Mouse (Mus musculus): ENCODE data around the gene Als2. TPM values are rescaled to one million over a fixed set of nuclear protein-coding genes. Genes with fewer than 3 reads are reported as not detected.

Als2 gene
- polyA plus RNA-seq, 1 experiment from 2014 or later = 2.6 TPM

DNA sequence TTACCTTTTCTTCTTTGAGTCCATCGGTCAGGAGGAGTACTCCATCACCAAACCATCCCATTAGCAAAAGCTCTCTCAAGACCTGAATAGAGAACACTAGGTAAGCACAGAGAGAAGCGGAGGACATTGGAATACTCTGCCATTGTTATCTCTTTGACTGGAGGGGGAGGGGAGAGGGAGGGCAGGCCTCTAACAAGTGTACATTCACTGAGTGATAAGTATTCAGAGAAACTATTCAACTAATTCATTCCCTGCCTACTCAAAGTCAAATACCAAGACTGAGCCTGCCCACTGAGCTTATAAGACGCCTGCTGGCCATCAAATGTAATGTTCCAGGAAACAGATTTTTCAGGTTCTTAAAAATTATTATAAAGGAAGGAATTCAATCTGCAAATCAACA lies 16.7 kb downstream of the Als2 start:
- no peak for ATAC-seq
- no peaks in the 10 kb centered on the region for H3K27me3 ChIP-seq (replicated peaks; ENCODE audit: control insufficient read depth, insufficient read depth, low read length)
- WGBS = 84% methylated on average over 3 of the region's 3 CpGs
- no peak overlapping the region for H3K9ac ChIP-seq (ENCODE audit: low read depth, low read length)
- peak; percentile 14; the same call in 1 of the 2 replicates for TF ChIP-seq CTCF (IDR thresholded peaks at IDR 0.05; ENCODE audit: low read depth)
- H3K27ac ChIP-seq (ENCODE audit: low read depth, low read length) = no peak overlapping the region
- no peaks in the 10 kb centered on the region for H3K4me1 ChIP-seq (replicated peaks; ENCODE audit: control insufficient read depth, insufficient read depth, low read length)
- H3K4me2 ChIP-seq (replicated peaks; ENCODE audit: low read depth) = no peak overlapping the region
- no peak overlapping the region for H3K4me3 ChIP-seq (ENCODE audit: low read depth, low read length)
- peaks cover 5% of the 10 kb centered on the region; the same call in 1 of the 2 replicates for H3K36me3 ChIP-seq (ENCODE audit: control insufficient read depth, insufficient read depth)
- no peaks in the 10 kb centered on the region for H3K9me3 ChIP-seq (ENCODE audit: control insufficient read depth)

DNA sequence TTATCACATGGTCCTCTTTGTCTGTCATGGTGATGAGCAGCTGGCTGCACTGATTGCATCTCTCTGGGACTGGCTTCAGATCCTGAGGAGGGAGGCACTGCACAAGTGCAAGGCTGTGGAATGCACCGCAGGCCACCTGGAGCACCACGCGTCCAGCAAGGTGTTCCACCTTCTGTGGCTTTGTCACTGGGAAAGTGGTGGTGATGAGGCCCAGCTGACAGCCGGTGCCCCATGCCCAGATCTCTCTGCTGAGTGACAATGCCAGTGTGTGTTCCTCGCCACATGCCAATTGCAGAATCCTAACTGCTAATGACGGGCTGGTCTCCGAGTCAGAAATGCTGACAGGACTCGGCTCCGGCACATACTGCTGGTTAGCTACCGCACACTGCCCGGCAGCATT lies 21.6 kb downstream of the Als2 start:
- Histone ChIP-seq H3K27me3 (replicated peaks; ENCODE audit: control insufficient read depth, insufficient read depth, low read length) (no peaks in the 10 kb centered on the region), H3K4me3 (ENCODE audit: low read depth, low read length) (no peak overlapping the region), H3K4me1 (replicated peaks; ENCODE audit: control insufficient read depth, insufficient read depth, low read length) (0 out of 2 replicates have a peak, but pooled peaks cover 3% of the 10 kb centered on the region), H3K27ac (ENCODE audit: low read depth, low read length) (no peak overlapping the region), H3K9ac (ENCODE audit: low read depth, low read length) (no peak overlapping the region), H3K9me3 (ENCODE audit: control insufficient read depth) (no peaks in the 10 kb centered on the region), H3K4me2 (replicated peaks; ENCODE audit: low read depth) (no peak overlapping the region), H3K36me3 (ENCODE audit: control insufficient read depth, insufficient read depth) (peaks cover 14% of the 10 kb centered on the region)
- WGBS = 93% methylated on average over 11 of the region's 11 CpGs
- no peak for ATAC-seq
- TF ChIP-seq CTCF (IDR thresholded peaks at IDR 0.05; ENCODE audit: low read depth) = no peak

DNA sequence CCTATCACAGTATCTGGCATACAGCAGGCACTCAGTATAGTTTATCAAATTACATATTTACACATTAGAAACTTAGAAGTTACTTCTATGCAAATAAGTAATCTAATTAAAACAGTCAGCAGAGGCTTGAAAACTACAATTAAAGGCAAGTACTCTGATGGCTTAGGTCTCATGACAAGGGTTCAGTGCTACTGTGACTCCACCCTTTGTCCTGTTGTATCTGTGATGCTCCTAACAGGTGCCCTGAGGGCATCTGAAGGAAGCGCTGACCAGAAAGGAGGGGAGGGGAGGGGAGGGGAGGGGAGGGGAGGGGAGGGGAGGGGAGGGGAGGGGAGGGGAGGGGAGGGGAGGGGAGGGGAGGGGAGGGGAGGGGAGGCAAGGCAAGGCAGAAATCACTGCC lies 24.1 kb downstream of the Als2 start:
- no CpG with 5 or more reads among the region's 1 CpGs for WGBS
- no peak for TF ChIP-seq CTCF (IDR thresholded peaks at IDR 0.05; ENCODE audit: low read depth)
- ATAC-seq = no peak
- Histone ChIP-seq H3K9ac (ENCODE audit: low read depth, low read length) (no peak overlapping the region), H3K27me3 (replicated peaks; ENCODE audit: control insufficient read depth, insufficient read depth, low read length) (no peaks in the 10 kb centered on the region), H3K9me3 (ENCODE audit: control insufficient read depth) (no peaks in the 10 kb centered on the region), H3K27ac (ENCODE audit: low read depth, low read length) (no peak overlapping the region), H3K4me1 (replicated peaks; ENCODE audit: control insufficient read depth, insufficient read depth, low read length) (0 out of 2 replicates have a peak, but pooled peaks cover 3% of the 10 kb centered on the region), H3K4me2 (replicated peaks; ENCODE audit: low read depth) (no peak overlapping the region), H3K4me3 (ENCODE audit: low read depth, low read length) (no peak overlapping the region), H3K36me3 (ENCODE audit: control insufficient read depth, insufficient read depth) (peaks cover 18% of the 10 kb centered on the region)

DNA sequence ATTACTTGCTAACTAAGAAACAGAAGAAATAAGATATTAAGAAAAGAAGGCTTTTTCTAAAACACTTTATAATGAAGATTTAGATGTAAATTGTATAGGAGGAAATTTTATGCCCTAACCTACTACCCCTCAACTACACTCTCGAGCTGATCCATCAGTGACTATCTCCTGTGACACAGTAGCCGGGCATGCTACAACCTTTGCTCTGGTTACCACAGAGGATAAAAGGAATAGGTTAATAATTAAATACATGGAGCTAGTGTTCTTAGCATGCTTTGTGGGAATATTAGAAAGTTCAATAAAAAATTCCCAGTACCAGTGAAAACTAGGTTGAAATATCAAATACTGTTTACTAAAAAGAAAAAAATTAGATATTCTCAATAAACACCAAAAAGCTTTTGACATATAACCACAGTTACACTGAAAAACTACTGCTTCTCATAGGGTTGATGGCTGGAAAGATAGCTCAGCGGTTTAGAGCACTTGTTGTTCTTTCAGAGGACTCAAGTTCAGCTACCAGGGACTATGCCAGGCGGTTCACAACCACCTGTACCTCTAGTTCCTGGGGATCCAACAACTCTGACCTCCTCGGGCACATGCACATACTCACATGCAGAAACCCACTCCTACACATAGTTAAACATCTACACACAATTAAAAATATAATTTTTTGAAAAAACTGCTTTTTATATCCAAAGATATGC lies 24.8 kb downstream of the Als2 start:
- Histone ChIP-seq H3K9me3 (ENCODE audit: control insufficient read depth) (no peaks in the 10 kb centered on the region), H3K4me1 (replicated peaks; ENCODE audit: control insufficient read depth, insufficient read depth, low read length) (0 out of 2 replicates have a peak, but pooled peaks cover 3% of the 10 kb centered on the region), H3K27me3 (replicated peaks; ENCODE audit: control insufficient read depth, insufficient read depth, low read length) (no peaks in the 10 kb centered on the region), H3K4me3 (ENCODE audit: low read depth, low read length) (no peak overlapping the region), H3K4me2 (replicated peaks; ENCODE audit: low read depth) (peak overlapping the region; percentile 25; the same call in 1 of the 2 replicates), H3K36me3 (ENCODE audit: control insufficient read depth, insufficient read depth) (peaks cover 23% of the 10 kb centered on the region), H3K27ac (ENCODE audit: low read depth, low read length) (0 out of 2 replicates have a peak overlapping the region, but pooled peaks have one; percentile 29), H3K9ac (ENCODE audit: low read depth, low read length) (no peak overlapping the region)
- ATAC-seq = peak; percentile 86
- WGBS = 39% methylated on average over 5 of the region's 5 CpGs
- TF ChIP-seq CTCF (IDR thresholded peaks at IDR 0.05; ENCODE audit: low read depth) = no peak

DNA sequence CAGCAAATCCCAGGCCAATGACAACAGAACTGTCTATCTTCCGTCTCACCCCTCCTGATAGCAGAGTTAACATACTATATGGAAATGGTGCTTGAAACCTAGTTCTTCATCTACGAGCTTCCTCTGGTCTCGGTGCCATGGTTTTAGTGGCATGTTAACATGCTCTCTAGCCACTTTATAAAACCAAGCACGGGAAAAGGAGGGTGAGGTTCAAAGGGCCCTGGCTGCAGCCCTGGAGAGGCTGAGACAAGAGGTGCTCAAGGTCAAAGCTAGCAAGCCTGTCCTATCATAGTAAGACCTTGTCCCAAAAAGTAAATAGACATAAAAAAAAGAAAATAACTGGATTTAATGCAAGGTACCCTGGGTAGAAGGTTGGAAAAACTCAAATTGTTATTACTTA lies 25.4 kb downstream of the Als2 start:
- Histone ChIP-seq H3K4me3 (ENCODE audit: low read depth, low read length) (no peak overlapping the region), H3K36me3 (ENCODE audit: control insufficient read depth, insufficient read depth) (peaks cover 23% of the 10 kb centered on the region), H3K4me1 (replicated peaks; ENCODE audit: control insufficient read depth, insufficient read depth, low read length) (0 out of 2 replicates have a peak, but pooled peaks cover 3% of the 10 kb centered on the region), H3K27ac (ENCODE audit: low read depth, low read length) (peak overlapping the region; percentile 16; the same call in 1 of the 2 replicates), H3K9ac (ENCODE audit: low read depth, low read length) (no peak overlapping the region), H3K4me2 (replicated peaks; ENCODE audit: low read depth) (no peak overlapping the region), H3K27me3 (replicated peaks; ENCODE audit: control insufficient read depth, insufficient read depth, low read length) (no peaks in the 10 kb centered on the region), H3K9me3 (ENCODE audit: control insufficient read depth) (no peaks in the 10 kb centered on the region)
- TF ChIP-seq CTCF (IDR thresholded peaks at IDR 0.05; ENCODE audit: low read depth) = no peak
- ATAC-seq = peak; percentile 43; the same call in 1 of the 2 replicates
- WGBS = 37% methylated on average over 4 of the region's 4 CpGs

DNA sequence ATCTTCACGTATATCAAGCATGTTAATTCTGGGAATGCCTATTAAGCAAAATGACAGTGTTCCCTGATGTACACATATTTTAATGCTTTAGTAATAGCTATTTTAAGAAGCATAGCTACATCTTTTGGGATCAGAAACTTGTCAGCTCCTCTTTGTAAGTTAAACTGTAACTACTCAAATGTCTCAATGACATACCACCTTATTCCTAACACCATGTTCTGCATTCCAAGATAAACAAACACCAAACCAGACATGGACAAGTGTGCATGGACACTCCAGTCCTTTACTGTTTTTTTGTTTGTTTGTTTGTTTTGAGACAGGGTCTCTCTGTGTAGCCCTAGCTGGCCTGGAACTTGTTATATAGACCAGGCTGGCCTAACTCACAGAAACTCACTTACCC lies 28.7 kb downstream of the Als2 start:
- 92% methylated on average over 1 of the region's 1 CpGs for WGBS
- ATAC-seq = no peak

More for the DNA sequence above, 28.7 kb downstream of the Als2 start:
- peaks cover 14% of the 10 kb centered on the region; the same call in 1 of the 2 replicates for H3K36me3 ChIP-seq (ENCODE audit: control insufficient read depth, insufficient read depth)
- H3K9ac ChIP-seq (ENCODE audit: low read depth, low read length) = no peak overlapping the region
- H3K4me2 ChIP-seq (replicated peaks; ENCODE audit: low read depth) = no peak overlapping the region
- H3K4me1 ChIP-seq (replicated peaks; ENCODE audit: control insufficient read depth, insufficient read depth, low read length) = 0 out of 2 replicates have a peak, but pooled peaks cover 3% of the 10 kb centered on the region
- no peaks in the 10 kb centered on the region for H3K9me3 ChIP-seq (ENCODE audit: control insufficient read depth)
- H3K4me3 ChIP-seq (ENCODE audit: low read depth, low read length) = no peak overlapping the region
- no peak overlapping the region for H3K27ac ChIP-seq (ENCODE audit: low read depth, low read length)
- no peak for TF ChIP-seq CTCF (IDR thresholded peaks at IDR 0.05; ENCODE audit: low read depth)
- H3K27me3 ChIP-seq (replicated peaks; ENCODE audit: control insufficient read depth, insufficient read depth, low read length) = no peaks in the 10 kb centered on the region

Data from intestine, postnatal 0 days (tissue).